Mouse (Mus musculus): ENCODE measurements at regions not wholly inside any gene's neighbourhood (a gene's known extent, or its start where the extent isn't known, plus 50 kb on each side); places are given as distances from the start of the nearest gene placed in this dataset.
"Not testable (repeated sequence)": the region's sequence is repeated elsewhere in the genome, so short reads cannot be mapped to it uniquely, and the experiment has no call there.

DNA sequence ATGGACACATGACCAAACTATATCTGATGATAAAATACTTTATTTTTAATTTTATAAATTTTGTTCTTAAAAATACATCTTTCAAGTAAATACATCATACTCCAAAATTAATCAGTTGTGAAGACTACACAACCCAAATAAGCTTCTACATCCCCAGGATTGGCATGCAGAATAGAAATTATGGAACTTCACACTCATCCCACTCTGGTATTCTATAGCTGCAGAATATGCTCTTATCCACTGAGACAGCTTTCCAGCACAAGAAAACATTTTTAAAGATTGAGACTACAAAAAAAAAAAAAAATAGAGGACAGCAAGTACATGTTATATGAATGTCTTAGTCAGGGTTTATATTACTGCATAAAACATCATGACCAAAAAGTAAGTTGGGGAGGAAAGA is 94.4 kb downstream of the Gm11232 start:
- CTCF ChIA-PET: no interaction called here

GRCm38 (mm10) chr4:71640521-71640920 is 117.2 kb downstream of the Gm11232 start:
- CTCF ChIA-PET: no interaction called here

GRCm38 (mm10) chr4:71627088-71627487 is 130.7 kb downstream of the Gm11232 start:
- CTCF ChIA-PET: no interaction called here

DNA sequence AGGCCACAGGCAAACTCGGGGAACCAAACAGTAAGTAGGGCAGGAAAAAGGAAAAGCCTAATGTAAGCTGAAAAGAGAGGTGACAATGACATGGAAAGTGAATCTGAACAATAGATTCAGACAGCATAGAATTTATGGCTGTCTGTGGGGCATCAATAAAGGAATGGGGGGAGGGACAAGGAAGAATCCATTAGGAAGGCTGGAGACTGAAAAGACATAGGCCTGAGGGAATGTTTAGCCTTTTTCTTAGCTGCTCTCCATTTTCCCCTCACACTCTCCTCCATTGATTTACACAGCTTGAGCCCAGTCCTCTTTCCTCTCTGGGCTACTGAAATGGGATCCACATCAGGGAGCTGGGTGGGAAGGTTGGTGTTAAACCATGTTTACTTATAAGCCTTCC is 131.1 kb downstream of the Gm11232 start:
- CTCF ChIA-PET: no interaction called here

GRCm38 (mm10) chr4:71624771-71625170 is 133.0 kb downstream of the Gm11232 start:
- CTCF ChIA-PET: no interaction called here

- CTCF ChIA-PET: no interaction called here
Measured at GRCm38 (mm10) chr4:71613720-71614119, 144.0 kb downstream of the Gm11232 start.

GRCm38 (mm10) chr4:71585880-71586279 is 171.9 kb downstream of the Gm11232 start:
- CTCF ChIA-PET: no interaction called here

DNA sequence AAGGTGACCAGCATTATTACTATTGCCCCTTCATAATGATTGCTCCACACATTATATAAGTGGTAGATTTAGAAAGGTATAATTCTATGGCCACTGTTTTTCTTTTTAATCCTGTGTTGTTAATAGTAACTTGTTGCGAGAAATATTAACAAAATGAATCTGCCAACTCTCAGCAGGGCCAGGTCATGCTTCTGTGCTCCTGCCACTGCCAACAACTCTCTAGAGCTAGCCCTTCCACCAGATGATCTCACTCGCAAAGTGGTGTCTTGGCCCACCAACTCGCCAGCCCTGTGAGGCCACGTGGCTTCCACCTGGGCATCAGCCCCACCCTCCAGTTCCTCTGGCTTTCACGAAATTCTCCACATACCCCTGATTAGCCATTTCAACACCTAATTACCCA is 197.1 kb downstream of the Gm11232 start:
- CTCF ChIA-PET: no interaction called here

- CTCF ChIA-PET: no interaction called here
Measured at GRCm38 (mm10) chr4:71539200-71539599, 218.6 kb downstream of the Gm11232 start.

DNA sequence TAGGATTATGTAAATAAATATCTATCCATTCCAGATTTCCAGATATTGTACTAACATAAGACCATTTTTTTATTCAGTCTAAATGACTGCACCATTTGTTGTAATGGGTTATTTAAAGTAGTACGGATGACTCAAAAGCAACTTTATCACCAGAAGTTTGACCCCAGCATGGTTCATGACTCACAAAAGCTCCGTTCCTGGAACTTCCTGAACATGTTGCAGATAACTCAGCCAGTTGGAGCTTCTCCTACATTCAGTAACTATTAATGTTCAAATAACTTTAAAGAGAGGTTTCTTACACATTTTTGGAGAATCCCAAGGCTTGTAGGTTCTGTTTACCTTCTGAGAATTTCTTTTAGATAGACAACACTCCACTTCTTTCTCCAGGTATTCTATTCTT is 219.8 kb downstream of the Gm11232 start:
- CTCF ChIA-PET: no interaction called here

DNA sequence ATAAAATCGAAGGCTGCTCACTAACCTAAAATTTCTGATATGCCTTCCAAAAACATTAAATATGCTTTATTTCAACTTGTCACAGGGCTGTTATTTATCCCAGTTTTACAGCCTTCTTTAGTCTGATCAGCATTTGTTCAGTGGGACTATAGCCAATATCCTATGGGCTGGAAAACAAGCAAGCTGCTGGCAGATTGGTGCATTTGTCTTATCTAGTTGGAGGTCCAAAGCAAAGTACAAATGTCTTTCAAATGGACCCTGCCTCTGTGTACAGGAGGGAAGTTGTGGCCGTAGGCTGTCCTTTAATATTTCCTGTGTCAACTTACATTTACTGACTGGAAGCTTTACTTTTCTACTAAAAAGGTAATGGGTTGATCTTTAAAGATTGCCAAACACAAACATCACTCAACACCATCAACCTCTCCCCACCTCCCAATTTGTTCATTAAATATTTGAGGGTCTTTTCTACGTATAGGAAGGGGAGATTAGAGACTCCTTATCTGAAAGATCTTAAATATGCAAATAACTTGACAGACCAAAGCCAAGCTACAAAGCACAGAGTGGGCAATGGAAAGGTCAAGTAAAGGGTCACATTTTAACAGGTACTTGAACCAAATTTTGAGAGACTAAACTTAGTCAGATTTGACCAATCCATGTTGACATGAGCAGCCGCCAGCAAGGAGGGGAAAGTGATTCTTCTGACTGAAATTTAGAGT is 233.4 kb downstream of the Gm11232 start:
- CTCF ChIA-PET: no interaction called here

- CTCF ChIA-PET: no interaction called here
Measured at GRCm38 (mm10) chr4:71520751-71521150, 237.0 kb downstream of the Gm11232 start.

GRCm38 (mm10) chr4:71517921-71518404 is 239.8 kb downstream of the Gm11232 start:
- CTCF ChIA-PET: no interaction called here

DNA sequence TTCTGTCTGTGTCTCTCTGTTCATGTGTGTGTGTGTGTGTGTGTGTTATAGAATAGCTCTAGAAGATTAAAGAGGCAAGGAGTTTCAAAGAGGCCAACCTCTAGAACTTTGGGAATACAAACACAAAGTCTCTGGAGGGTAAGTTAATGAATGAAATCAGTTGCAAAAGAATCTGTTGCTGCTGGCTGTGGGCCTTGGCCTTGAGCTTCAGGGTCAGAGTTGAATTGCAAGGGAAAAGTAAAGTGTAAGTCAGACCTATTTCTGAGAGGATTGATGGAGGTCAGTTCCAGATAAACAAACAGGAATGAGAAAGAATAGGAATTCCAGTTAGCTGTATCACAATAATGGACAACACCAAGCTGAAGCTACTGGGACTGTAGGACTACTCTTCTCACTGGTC is 250.9 kb downstream of the Gm11232 start:
- CTCF ChIA-PET: no interaction called here

DNA sequence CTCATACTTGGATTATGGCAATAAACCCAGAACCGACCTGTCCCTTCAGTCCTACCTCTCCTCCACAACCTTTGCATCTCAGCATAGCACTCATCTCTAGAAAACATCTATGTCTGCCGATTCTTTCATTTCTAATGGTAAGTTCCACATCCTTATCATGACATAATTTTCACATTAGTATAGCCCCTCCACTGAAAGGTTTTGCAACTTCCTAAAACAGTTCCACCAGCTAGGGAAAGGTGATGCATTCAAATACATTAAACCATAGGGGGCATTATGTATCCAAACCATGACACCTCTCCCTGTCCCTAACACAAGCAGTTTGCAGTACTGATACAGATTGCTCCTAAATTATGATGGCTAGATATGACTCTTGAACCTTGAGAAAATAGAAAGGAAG is 268.0 kb downstream of the Gm11232 start:
- CTCF ChIA-PET: no interaction called here

- CTCF ChIA-PET: no interaction called here
Measured at GRCm38 (mm10) chr4:71488663-71489161, 269.1 kb downstream of the Gm11232 start.

GRCm38 (mm10) chr4:71488059-71488458 is 269.7 kb downstream of the Gm11232 start:
- CTCF ChIA-PET: interaction anchor here (0.6 kb wide), 1 partner anchor 20 kb away, joined by 3 read pairs; no protein-coding TSS in a partner anchor

- CTCF ChIA-PET: no interaction called here
Measured at GRCm38 (mm10) chr4:71480960-71481359, 276.8 kb downstream of the Gm11232 start.

DNA sequence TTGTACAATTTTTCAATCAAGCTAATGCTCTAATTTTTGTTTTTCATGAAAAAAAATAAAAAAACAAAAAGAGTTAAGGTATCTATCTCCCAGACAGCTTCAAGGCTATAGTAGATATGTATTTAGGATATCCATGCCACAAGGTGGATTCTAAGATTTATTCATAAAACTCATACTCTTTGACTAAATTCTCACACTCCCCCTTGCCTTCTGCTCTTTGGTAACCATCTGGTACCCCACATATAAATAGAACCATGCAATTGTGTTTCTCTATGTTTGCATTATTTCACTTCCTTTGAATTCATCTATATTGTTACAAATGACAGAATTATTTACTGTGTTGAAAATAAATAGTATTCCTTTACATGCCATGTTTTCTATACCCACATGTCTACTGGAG is 287.2 kb downstream of the Gm11232 start:
- CTCF ChIA-PET: no interaction called here

DNA sequence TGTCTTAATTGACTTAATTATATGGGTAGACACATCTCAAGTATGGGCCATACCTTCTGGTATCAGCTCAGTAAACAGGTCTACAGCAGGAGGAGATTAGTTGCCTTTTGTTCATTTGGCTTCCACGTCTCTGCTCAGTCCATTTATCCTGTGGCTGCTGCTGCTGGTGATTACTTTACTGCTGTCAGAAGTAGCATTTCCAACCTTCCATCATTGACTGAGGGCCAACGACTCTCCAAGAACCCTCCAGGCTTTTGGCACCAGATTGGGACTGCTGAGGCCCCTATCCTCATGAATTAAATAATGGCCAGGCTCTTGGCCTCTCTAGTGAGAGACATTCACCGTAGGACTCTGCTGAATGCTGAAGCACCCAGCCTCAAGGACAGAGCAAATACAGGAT is 303.0 kb downstream of the Gm11232 start:
- CTCF ChIA-PET: no interaction called here

GRCm38 (mm10) chr4:71453499-71453898 is 304.3 kb downstream of the Gm11232 start:
- CTCF ChIA-PET: no interaction called here

- CTCF ChIA-PET: no interaction called here
Measured at GRCm38 (mm10) chr4:71446461-71446860, 311.3 kb downstream of the Gm11232 start.

GRCm38 (mm10) chr4:71431245-71431929 is 326.4 kb downstream of the Gm11232 start:
- CTCF ChIA-PET: no interaction called here

DNA sequence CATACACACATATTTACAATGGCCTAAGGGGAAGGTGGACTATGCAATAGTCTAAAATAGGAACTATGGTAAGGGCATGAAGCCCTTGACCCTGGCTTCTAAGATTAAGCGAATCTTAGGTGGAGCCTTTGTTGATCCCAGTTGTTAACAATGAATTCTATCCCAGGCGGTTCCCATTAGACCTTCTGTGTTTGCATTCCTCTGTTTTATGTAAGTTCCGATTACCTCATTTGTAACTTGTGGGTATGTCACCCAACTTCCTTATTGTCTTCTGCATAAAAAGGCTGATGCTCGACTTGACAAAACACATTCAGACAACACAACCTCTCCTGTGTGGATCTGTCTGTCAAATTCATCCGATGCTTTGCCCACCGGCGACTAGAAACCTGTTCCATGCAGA is 335.6 kb downstream of the Gm11232 start:
- CTCF ChIA-PET: not testable (repeated sequence)

Measured in spleen, embryonic (tissue).